Mouse (Mus musculus) C2C12 (cell line): ENCODE measurements around the gene Vamp5. TPM values are rescaled to one million over a fixed set of nuclear protein-coding genes. Genes with fewer than 3 reads are reported as not detected.

ENCODE experiments used
- H3K27me3 ChIP-seq: one replicate; pipeline ENCODE4 v1.6.1; 2011; ENCODE audit not compliant: control insufficient read depth, insufficient read depth, insufficient read length
- H3K36me3 ChIP-seq: one replicate; pipeline ENCODE4 v1.6.1; 2011; ENCODE audit not compliant: control insufficient read depth, insufficient read depth
- H3K4me3 ChIP-seq: one replicate; pipeline ENCODE4 v1.5.1; 2011; ENCODE audit warnings: mild to moderate bottlenecking, control low read depth; ENCODE audit not compliant: poor library complexity, insufficient read depth, severe bottlenecking
- H3K79me2 ChIP-seq: one replicate; pipeline ENCODE4 v1.6.1; 2011; ENCODE audit not compliant: control insufficient read depth, insufficient read depth
- H3K79me3 ChIP-seq: one replicate; pipeline ENCODE4 v1.6.1; 2011; ENCODE audit warnings: low read depth, control low read depth
- H3ac ChIP-seq: one replicate; pipeline ENCODE3; 2011; ENCODE audit warnings: low read depth; ENCODE audit not compliant: control insufficient read depth, insufficient read length
- CEBPB ChIP-seq: IDR thresholded peaks from one replicate; pipeline ENCODE4 v1.6.1; 2011; ENCODE audit warnings: low read depth, mild to moderate bottlenecking, control low read depth, moderate library complexity
- CTCF ChIP-seq: IDR thresholded peaks from one replicate; pipeline ENCODE4 v1.5.1; 2011; ENCODE audit not compliant: control insufficient read depth, insufficient read depth, insufficient read length
- FOSL1 ChIP-seq: IDR thresholded peaks from one replicate; pipeline ENCODE4 v1.8.0; 2011; ENCODE audit warnings: mild to moderate bottlenecking, low read length; ENCODE audit not compliant: poor library complexity, insufficient read depth, severe bottlenecking
- MAX ChIP-seq: IDR thresholded peaks from one replicate; pipeline ENCODE4 v1.6.1; 2011; ENCODE audit warnings: mild to moderate bottlenecking, control low read depth
- MYOD1 ChIP-seq: IDR thresholded peaks from one replicate; pipeline ENCODE4 v1.6.1; 2011; ENCODE audit warnings: low read depth; ENCODE audit not compliant: control insufficient read depth, insufficient read length
- MYOG ChIP-seq: IDR thresholded peaks from one replicate; pipeline ENCODE4 v1.6.1; 2011; ENCODE audit not compliant: control insufficient read depth, insufficient read length; ENCODE audit errors: extremely low read depth
- USF1 ChIP-seq: IDR thresholded peaks from one replicate; pipeline ENCODE4 v1.6.1; 2011; ENCODE audit warnings: low read depth, mild to moderate bottlenecking, control low read depth, moderate library complexity
- polyA plus RNA-seq: library from polyadenylated mRNA; unstranded; fragments of >200 nt; fragmentation: generic; extraction: Trizol; gene quantifications from one replicate; pipeline ENCODE4 v1.2.1, GENCODE M21; 2012; ENCODE audit warnings: missing spikeins

The Vamp5 gene
- polyA plus RNA-seq, 1 experiment = 91.3 TPM

- Histone ChIP-seq H3K4me3 (peak overlapping the region; percentile 83), H3K27me3 (no peaks in the 10 kb centered on the region), H3K79me3 (peaks cover 56% of the 10 kb centered on the region), H3ac (peak overlapping the region; percentile 93), H3K79me2 (peaks cover 76% of the 10 kb centered on the region), H3K36me3 (peaks cover 32% of the 10 kb centered on the region)
- no peak for TF ChIP-seq CTCF
- TF ChIP-seq MYOG = no peak
- no peak for TF ChIP-seq MAX
Measured at GRCm38 (mm10) chr6:72344396-72345073, 35.7 kb downstream of the Vamp5 start.

- Histone ChIP-seq H3K4me3 (no peak overlapping the region), H3K36me3 (peaks cover 56% of the 10 kb centered on the region), H3ac (no peak overlapping the region), H3K27me3 (no peaks in the 10 kb centered on the region), H3K79me3 (peaks cover 38% of the 10 kb centered on the region), H3K79me2 (peaks cover 52% of the 10 kb centered on the region)
- TF ChIP-seq FOSL1 = no peak
- no peak for TF ChIP-seq USF1
- TF ChIP-seq MAX = no peak
- TF ChIP-seq MYOG = no peak
- TF ChIP-seq CEBPB = no peak
- TF ChIP-seq MYOD1 = no peak
Measured at GRCm38 (mm10) chr6:72340481-72340880, 39.8 kb downstream of the Vamp5 start.

- Histone ChIP-seq H3K4me3 (no peak overlapping the region), H3K79me3 (no peaks in the 10 kb centered on the region), H3K79me2 (no peaks in the 10 kb centered on the region), H3K27me3 (no peaks in the 10 kb centered on the region), H3ac (no peak overlapping the region), H3K36me3 (peaks cover 86% of the 10 kb centered on the region)
- TF ChIP-seq MYOG = no peak
Measured at GRCm38 (mm10) chr6:72333111-72333510, 47.2 kb downstream of the Vamp5 start.

GRCm38 (mm10) chr6:72330133-72330532, 50.1 kb downstream of the Vamp5 start:
- no peak overlapping the region for H3K4me3 ChIP-seq
- no peaks in the 10 kb centered on the region for H3K27me3 ChIP-seq
- H3K79me2 ChIP-seq = no peaks in the 10 kb centered on the region
- H3K36me3 ChIP-seq = peaks cover 83% of the 10 kb centered on the region
- H3ac ChIP-seq = no peak overlapping the region
- no peak for TF ChIP-seq FOSL1
- TF ChIP-seq MYOG = no peak
- TF ChIP-seq MAX = no peak
- TF ChIP-seq CTCF = no peak
- TF ChIP-seq CEBPB = no peak
- TF ChIP-seq USF1 = no peak
- no peak for TF ChIP-seq MYOD1
- H3K79me3 ChIP-seq = no peaks in the 10 kb centered on the region

- H3K4me3 ChIP-seq = no peak overlapping the region
- H3ac ChIP-seq = no peak overlapping the region
- peaks cover 93% of the 10 kb centered on the region for H3K36me3 ChIP-seq
- TF ChIP-seq MAX (no peak), USF1 (no peak), MYOD1 (no peak), MYOG (no peak)
- H3K79me3 ChIP-seq = no peaks in the 10 kb centered on the region
- no peaks in the 10 kb centered on the region for H3K79me2 ChIP-seq
- no peaks in the 10 kb centered on the region for H3K27me3 ChIP-seq
Measured at GRCm38 (mm10) chr6:72329019-72329418, 51.2 kb downstream of the Vamp5 start.

DNA sequence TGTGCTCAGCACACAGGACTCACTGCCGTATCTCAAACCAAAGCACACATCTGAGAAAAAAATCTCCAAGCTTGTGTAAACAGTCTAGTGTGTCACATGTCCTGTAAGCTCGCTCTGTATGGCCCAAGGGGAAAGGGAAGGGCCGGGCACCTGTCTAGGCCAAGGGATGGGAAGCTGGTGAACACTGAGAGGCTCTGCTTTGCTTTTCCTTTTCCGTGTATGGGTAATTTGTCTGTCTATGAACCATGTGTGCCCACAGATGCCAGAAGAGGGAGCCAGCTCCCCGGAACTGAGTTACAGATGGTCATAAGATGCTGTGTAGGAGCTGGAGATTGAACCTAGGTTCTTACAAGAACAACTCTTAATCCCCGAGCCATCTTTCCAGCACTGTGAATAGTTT, 54.0 kb downstream of the Vamp5 start:
- peaks cover 93% of the 10 kb centered on the region for H3K36me3 ChIP-seq
- no peak for TF ChIP-seq FOSL1
- TF ChIP-seq CEBPB = no peak
- no peak for TF ChIP-seq USF1
- TF ChIP-seq CTCF = no peak
- no peak for TF ChIP-seq MYOD1
- no peak for TF ChIP-seq MAX
- H3K79me3 ChIP-seq = no peaks in the 10 kb centered on the region
- H3K4me3 ChIP-seq = no peak overlapping the region
- H3ac ChIP-seq = no peak overlapping the region
- H3K27me3 ChIP-seq = no peaks in the 10 kb centered on the region
- no peaks in the 10 kb centered on the region for H3K79me2 ChIP-seq
